Mouse (Mus musculus) brain, embryonic 14.5 days (tissue): ENCODE results near the gene Slc5a2.

ENCODE experiments used
- CTCF ChIP-seq: fragments of 200-500 bp; IDR thresholded peaks from 2 replicates; pipeline ENCODE4 v1.5.1; 2012; ENCODE audit warnings: inconsistent platforms, mild to moderate bottlenecking, moderate library complexity, borderline replicate concordance; ENCODE audit not compliant: insufficient read depth, insufficient read length; ENCODE audit errors: extremely low read depth
- POLR2A ChIP-seq: fragments of 200-500 bp; IDR thresholded peaks from 2 replicates; pipeline ENCODE4 v1.6.1; 2012; ENCODE audit warnings: mild to moderate bottlenecking, inconsistent platforms, borderline replicate concordance; ENCODE audit not compliant: poor library complexity, insufficient read depth, insufficient read length, severe bottlenecking; ENCODE audit errors: extremely low read depth

DNA sequence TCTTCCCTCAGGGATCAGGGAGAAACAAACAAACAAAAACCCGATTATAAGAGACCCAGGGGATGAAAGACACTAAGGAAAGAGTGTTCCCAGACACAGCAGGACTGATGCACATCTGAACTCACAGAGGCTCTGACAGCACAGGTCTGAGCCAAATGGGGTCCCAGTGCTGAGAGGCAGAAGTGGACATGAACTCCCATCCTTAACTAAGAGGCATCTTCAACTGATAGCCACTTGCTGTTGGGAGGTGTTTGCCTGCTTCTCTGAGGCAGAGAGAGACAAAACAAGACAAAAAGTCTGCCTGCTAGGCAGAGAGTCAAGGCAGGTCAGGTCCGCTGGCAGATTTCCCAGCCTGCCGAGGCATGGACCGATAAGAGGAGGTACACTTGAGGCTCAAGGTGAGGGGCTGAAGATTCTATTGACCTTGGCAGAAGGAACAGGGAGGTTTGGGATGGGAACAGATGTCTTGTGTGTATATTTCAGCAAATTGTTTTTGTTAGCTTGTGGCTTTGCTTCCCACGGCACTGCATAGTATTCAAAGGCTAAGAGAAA is 8.6 kb upstream of the Slc5a2 start:
- TF ChIP-seq CTCF (no peak), POLR2A (no peak)
